Mouse (Mus musculus) heart, postnatal 25 days (tissue): ENCODE measurements around the gene Ubash3b. TPM values are rescaled to one million over a fixed set of nuclear protein-coding genes. Genes with fewer than 3 reads are reported as not detected.
A peak's percentile ranks its signal among the peaks of the same experiment; 100 is the strongest.

Experiments used
- DNase-seq: peaks from one replicate; pipeline ENCODE4 v3.0.0; 2022; ENCODE audit warnings: low spot score
- intact Hi-C: fragments of 180-260 bp; cut with DNase I; formaldehyde crosslinking; loops from one replicate; pipeline ENCODE4 v1.15.1; 2025
- total RNA-seq, 2 experiments: library from RNA; stranded (reverse); gene quantifications; 2 replicates each; pipeline ENCODE4 v1.2.3; 2021

Ubash3b gene
- total RNA-seq, 2 experiments from 2014 or later = 0.99 to 1.5 TPM

DNA sequence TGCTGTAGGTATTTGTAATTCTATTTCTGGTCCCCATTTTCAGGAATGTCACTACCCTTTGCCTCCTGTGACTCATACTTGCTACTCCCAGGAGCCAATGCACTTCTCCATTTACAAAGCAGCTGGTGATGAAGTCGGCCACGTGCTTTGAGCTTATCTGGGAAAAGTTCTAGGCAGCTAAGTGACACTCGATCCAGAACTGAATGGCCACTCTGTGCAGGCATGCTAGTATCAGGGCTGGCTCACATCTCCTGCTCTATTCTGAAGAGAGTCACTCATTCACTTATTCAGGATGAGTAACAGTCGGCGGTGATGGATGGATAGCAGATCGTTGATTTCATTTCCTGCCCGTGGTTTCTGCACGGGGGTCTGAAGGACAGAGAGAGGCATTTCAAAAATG lies 8.5 kb upstream of the Ubash3b start:
- intact Hi-C loops = no loop called here
- DNase-seq = no peak

- intact Hi-C loops = no loop called here
- no peak for DNase-seq
Observed at GRCm38 (mm10) chr9:41168656-41169055, 7.2 kb upstream of the Ubash3b start.

GRCm38 (mm10) chr9:41168206-41168605 lies 6.7 kb upstream of the Ubash3b start:
- no peak for DNase-seq
- intact Hi-C loops = no loop called here

DNA sequence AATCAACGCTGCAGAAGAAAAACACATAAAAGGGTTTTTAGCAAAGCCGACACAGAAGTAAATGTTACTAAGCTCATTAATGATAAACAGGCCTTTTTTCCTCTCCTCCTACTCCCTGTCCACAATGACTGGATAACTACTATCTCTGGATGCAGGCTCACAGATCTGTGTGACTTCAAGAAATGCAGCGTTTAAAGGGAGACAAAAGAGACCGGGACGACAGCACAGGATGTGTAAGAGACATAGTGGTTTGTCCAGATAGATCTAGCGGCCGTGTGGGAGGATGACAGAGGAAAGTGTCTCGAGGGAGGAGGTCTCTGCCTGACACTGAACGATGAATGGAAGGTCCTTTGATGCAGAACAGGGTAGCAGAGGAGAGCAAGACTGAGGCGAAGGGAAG lies 5.4 kb upstream of the Ubash3b start:
- DNase-seq = no peak
- intact Hi-C loops = no loop called here

DNA sequence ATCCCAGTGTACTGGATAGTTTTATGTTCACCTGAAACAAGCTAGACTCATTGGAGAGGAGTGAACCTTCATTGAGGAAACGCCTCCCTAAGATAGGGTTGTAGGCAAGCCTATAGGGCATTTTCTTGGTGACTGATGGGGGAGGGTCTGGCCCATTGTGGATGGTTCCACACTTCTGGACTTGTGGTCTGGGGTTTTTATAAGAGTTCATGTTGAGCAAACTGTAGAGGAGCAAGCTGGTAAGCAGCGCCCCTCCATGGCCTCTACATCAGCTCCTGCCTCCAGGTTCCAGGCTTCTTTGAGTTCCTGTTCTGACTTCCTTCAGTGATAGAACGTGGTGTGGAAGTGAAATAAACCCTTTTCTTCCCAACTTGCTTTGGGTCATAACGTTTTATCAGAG lies 866 bp upstream of the Ubash3b start:
- DNase-seq = no peak
- intact Hi-C loops = no loop called here

DNA sequence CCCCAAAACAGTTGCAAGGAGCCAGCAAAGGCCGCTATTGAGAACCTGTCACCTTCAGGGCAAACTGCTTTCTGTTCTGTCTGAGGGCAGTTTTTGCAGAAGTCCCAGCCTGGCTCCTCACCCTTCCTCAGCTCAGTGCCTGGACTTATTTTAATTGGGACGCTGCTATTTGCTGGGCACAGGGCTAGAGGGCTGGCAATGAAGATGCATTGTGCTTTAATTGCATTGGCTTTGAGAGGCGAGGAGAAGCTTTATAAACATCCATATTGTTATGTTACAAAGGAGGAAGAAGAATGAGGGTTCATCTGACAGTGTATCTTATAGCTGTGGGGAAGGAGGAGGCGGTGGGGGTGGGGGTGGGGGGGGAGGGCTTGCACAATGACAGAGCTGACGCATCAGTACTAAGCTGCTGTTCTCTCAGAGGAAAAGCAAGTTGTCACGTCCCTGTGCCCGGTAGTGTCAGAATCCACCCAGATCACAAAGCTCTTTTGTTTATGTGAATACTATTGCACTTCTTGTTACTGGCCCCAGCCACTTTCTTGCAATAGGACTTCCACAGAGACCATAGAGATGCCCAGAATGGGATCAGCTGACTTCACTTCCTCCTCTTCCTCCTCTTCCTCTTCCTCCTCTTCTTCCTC lies 841 bp downstream of the Ubash3b start:
- intact Hi-C loops = no loop called here

DNA sequence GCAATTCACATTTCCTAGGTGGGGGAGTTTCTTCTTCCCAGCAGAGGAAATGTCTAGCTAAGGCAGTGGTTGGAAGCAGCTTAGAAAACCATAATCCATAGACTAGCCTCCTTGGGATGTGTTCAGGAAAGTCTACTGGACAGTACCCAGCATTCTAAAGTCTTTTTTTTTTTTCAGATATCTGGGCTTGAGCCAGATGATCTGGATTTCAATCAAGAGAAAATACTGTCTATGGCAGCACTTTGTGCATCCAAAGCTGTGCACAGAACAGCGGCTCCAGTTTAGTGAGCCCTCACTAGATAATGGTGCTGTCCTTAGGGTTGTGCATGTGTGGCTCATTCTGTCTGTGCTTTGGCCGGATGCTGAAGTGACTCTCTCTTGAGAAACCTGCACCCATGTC lies 2.3 kb downstream of the Ubash3b start:
- no peak for DNase-seq
- intact Hi-C loops = loop anchor here (5.0 kb wide), 1 partner anchor 37 kb away; no protein-coding TSS in a partner anchor

More for the DNA sequence above, 841 bp downstream of the Ubash3b start:
- no peak for DNase-seq

GRCm38 (mm10) chr9:41157872-41158567 lies 3.5 kb downstream of the Ubash3b start:
- no peak for DNase-seq
- intact Hi-C loops = loop anchor here (2.0 to 5.0 kb wide), 2 partner anchors 21 to 36 kb away; no protein-coding TSS in a partner anchor

DNA sequence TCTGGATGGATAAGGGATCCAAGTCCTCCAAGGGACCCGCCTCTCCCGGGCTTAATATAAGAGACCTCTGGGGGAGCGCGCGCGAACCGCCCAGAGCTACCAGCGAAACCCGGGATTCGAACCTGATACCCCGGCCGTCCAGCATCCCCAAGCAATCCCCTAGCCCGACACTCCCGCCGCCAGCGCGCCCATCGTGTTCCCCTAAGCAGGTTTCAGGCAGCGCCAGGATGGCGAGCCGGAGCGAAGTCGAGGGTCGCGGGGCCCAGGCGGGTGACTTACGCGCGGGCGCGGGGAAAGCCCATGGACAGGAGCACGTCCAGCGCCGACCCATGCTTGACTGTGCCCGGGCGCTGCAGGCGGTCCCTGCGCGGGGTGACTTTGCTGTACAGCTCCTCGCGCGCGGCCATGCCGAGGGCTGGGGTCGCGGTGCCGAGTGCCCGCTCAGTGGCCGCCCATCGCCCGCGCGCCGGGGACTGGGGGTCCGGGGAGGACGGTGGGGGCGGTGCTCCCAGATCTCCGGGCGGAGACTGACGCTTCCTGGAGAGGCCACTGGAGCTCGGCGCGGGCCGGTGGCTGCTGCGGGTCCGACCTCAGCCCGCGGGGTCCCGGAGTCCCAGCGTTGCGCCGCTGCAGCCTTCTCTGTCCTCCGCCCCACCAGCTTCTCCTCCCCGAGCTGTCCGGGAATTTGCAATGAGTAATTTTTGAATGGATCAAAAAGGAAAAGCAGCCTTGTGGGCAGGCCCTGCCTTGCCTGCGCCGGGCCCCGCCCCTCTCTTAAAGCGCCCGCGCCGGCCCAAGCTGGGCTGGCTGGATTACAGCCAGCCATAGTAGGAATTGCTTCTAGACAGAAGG lies 4.3 kb downstream of the Ubash3b start:
- DNase-seq = peak; percentile 67
- intact Hi-C loops = loop anchor here (2.0 to 5.0 kb wide), 2 partner anchors 20 to 35 kb away; no protein-coding TSS in a partner anchor

DNA sequence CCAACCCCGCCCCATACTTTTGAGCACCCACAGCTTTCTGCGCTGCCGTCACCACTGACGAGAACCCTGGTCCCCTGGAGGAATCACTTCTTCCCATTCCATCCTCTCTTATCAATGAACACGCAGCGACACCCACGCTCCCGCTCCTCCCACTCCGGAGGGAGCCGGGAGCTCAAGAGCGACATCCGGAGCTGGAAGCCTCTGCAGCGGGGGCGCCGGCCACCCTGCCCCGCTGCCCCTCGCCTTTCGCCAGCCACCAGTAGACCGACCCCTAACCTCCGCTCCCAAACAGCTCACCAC lies 4.8 kb downstream of the Ubash3b start:
- no peak for DNase-seq
- intact Hi-C loops = loop anchor here (2.0 to 5.0 kb wide), 2 partner anchors 20 to 34 kb away; no protein-coding TSS in a partner anchor

DNA sequence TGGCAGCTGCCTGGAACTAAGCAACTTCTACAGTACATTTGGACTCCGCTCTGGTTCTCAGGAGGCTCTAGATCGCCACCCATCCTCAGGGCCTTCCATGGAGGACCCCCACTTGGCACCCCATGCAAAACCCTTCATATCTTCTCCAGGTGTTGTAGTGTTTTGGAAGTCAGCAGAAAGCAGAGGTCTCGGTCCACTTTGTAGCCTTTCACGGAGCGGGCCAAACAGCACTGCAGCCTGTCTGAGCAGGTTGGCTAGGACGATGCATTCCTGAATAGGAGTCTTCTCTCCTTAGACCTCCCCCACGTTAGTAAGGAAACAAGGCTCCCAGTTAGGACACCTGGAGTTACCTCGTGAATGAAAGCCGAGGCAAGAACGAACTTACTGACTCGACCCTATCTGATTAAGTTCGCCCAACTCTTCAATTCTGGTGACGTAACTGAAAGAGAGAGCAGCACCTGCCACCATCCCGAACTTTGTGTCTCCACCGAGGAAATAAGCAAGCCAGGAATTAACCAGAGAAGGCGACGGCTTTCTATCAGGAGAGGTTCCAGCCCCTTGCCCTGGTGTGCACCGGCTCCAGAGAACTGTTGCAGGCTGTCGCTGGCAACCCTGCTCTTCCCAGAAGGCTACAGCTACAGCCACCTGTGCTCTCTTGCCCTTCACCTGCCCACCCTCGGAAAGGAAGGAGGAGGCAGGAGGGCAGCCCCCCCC lies 5.3 kb downstream of the Ubash3b start:
- intact Hi-C loops = loop anchor here (2.0 to 5.0 kb wide), 2 partner anchors 19 to 34 kb away; no protein-coding TSS in a partner anchor
- DNase-seq = no peak

GRCm38 (mm10) chr9:41153979-41154378 lies 7.5 kb downstream of the Ubash3b start:
- intact Hi-C loops = no loop called here
- DNase-seq = no peak

DNA sequence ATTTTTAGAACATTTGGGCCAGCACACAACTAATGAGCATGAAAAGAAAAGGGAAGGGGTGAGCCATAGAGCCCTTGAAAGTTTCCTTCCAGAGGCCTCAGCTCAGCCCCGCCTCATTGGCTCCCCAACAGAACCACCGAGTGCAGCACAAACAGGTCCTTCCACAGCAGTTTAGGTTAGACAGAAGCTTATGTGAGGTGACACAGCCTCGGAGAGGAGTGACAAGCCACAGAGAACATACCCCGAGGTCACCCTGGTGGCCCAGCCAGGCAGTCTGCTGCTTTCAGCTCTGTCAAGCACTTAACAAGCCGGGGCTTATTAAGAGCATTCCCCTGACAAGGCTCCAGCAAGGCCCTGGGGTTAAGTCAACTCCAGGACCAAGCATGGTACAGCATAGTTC lies 8.4 kb downstream of the Ubash3b start:
- DNase-seq = no peak
- intact Hi-C loops = no loop called here

- intact Hi-C loops = no loop called here
- no peak for DNase-seq
Observed at GRCm38 (mm10) chr9:41151491-41151890, 10.0 kb downstream of the Ubash3b start.

GRCm38 (mm10) chr9:41149896-41150295 lies 11.6 kb downstream of the Ubash3b start:
- intact Hi-C loops = no loop called here

GRCm38 (mm10) chr9:41149079-41149676 lies 12.3 kb downstream of the Ubash3b start:
- intact Hi-C loops = no loop called here
- no peak for DNase-seq

More at GRCm38 (mm10) chr9:41149896-41150295, 11.6 kb downstream of the Ubash3b start:
- DNase-seq = no peak

- no peak for DNase-seq
- intact Hi-C loops = no loop called here
Observed at GRCm38 (mm10) chr9:41148600-41148999, 12.9 kb downstream of the Ubash3b start.

DNA sequence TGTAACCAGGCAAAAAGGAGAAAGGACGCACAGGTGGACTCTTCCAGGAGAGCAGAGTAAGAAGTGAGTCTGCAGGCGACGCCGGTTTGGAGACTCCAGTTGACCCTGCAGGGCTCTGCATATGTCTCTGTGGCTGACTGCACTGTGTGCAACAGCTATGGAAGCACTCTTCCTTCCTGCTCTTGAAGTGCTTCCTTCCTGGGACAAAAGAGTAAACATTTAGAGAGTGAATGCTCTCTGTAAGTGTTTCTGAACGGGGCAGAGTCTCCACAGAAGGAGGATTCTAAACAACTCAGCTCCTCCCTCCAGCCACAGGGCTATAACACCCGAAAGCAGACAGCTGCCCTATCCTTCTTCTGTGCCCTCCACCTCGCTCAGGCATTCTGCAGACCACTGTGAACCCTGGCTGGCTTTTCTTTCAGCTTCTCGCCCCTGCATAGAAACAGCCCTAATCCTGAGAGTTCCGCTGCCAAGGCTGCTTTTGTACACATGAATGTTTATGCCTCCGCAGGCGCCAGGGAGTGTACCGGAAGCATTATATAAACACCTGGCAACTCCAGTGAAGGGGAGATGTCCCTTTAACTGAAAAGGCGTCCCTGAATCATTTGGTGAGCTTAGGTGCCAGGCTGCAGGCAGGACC lies 14.2 kb downstream of the Ubash3b start:
- no peak for DNase-seq
- intact Hi-C loops = no loop called here

GRCm38 (mm10) chr9:41143825-41144224 lies 17.7 kb downstream of the Ubash3b start:
- DNase-seq = no peak
- intact Hi-C loops = no loop called here
